Mouse (Mus musculus): Measurements from ENCODE around the gene Lman2l. TPM values are rescaled to one million over a fixed set of nuclear protein-coding genes. Genes with fewer than 3 reads are reported as not detected.

Lman2l gene
- polyA plus RNA-seq, 1 experiment from 2014 or later = 34.6 TPM

DNA sequence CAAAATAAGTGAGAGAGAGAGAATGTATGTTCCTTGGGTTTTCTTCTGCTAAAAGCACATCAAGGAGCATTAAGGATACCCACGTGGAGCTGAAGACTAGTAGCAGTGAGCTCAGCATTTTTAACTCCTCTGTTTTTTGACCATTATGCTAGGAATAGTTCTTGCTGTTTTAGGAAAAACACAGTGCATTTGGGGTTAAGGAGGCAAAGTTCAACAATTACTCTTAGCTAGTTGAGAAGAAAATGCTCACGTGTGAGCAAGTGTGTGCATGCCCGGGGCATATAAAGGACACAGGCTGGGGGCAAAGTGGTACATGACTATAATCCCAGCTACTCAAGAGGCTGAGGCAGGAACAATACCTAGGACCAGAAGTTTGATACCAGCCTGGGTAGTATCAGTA is 11.5 kb downstream of the Lman2l start:
- POLR2A ChIA-PET = interaction anchor here (0.6 kb wide), 1 partner anchor 62 kb away, joined by 4 read pairs; no protein-coding TSS in a partner anchor
- CTCF ChIA-PET = no interaction called here
- DNase-seq (ENCODE audit: low read depth, low spot score) = no peak
- in situ Hi-C loops (cut with MboI; ENCODE audit: low pct_unique_long_range_greater_than_20kb) = no loop called here
- TF ChIP-seq CTCF (IDR thresholded peaks at IDR 0.05) = no peak
- H3K27me3 ChIP-seq = no peaks in the 10 kb centered on the region
- no peak for ATAC-seq

DNA sequence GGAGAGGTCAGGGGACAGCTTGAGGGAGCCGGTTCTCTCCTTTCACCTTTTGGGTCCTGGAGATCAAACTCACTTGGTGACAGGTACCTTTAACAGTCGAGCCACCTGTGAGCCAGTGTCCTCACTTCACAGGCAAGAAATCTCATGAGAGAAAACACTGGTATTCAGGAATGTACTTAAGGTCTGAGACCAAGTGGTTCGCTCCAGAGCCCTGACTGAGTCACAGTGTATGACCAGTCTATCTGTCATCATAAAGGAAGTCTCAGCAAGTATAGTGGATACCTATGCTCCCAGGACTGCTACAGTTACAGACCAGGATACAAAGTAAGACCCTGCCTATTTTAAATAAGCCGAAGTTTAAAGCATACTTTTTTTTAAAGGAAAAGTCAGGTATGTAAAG is 12.1 kb downstream of the Lman2l start:
- ChIA-PET POLR2A (no interaction called here), CTCF (no interaction called here)
- DNase-seq (ENCODE audit: low read depth, low spot score) (no peak), ATAC-seq (peak; percentile 70)
- in situ Hi-C loops (cut with MboI; ENCODE audit: low pct_unique_long_range_greater_than_20kb) = no loop called here
- TF ChIP-seq CTCF (IDR thresholded peaks at IDR 0.05) = no peak
- no peaks in the 10 kb centered on the region for H3K27me3 ChIP-seq

DNA sequence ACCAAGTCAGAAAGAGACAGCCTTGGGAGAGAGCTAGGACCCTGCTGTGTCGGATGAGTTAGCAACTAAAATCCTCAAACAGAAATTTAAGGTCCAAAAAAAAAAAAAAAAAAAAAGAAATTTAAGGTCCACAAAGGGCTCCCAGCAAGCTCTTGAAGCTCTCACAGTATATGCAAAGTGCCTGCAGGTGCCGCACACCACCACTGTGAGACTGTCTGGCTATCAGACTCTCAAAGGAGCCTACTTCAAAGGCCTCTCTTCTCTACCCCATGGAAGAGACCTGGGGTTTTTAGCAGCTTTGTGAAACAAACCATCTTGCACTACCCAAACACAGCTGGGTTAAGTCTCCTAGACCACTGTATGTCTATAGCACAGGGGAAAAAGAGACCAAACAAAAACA is 15.6 kb downstream of the Lman2l start:
- POLR2A ChIA-PET = no interaction called here
- no peak for TF ChIP-seq CTCF (IDR thresholded peaks at IDR 0.05)
- no peak for ATAC-seq
- in situ Hi-C loops (cut with MboI; ENCODE audit: low pct_unique_long_range_greater_than_20kb) = no loop called here
- CTCF ChIA-PET = interaction anchor here (1.1 kb wide), 1 partner anchor 8 kb away, joined by 4 read pairs; no protein-coding TSS in a partner anchor
- no peaks in the 10 kb centered on the region for H3K27me3 ChIP-seq
- no peak for DNase-seq (ENCODE audit: low read depth, low spot score)

DNA sequence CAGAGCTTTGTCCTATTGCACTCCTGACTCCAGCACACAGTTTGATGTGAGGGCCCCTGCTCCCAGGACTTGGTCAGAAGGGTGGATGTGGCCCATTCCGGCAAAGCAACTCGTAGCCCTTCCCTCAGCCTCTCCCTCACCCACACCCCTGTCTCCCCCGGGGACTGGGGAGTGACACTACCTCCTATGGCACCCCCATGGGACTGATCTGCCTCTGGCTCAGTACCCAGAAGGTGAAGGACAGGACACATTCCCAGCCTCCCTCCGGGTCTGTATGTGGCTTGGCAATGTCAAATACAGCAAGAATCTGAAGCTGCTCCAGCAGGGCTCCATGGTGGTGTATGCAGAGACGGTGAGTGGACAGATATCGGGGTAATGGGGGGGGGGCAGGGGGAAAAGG is 40.5 kb downstream of the Lman2l start:
- no peak for ATAC-seq
- DNase-seq (ENCODE audit: low read depth, low spot score) = no peak
- H3K27me3 ChIP-seq = peaks cover 18% of the 10 kb centered on the region
- CTCF ChIA-PET = no interaction called here
- TF ChIP-seq CTCF (IDR thresholded peaks at IDR 0.05) = no peak
- POLR2A ChIA-PET = interaction anchor here (1.4 kb wide), 1 partner anchor 18 kb away, joined by 5 read pairs; no protein-coding TSS in a partner anchor
- in situ Hi-C loops (cut with MboI; ENCODE audit: low pct_unique_long_range_greater_than_20kb) = no loop called here

DNA sequence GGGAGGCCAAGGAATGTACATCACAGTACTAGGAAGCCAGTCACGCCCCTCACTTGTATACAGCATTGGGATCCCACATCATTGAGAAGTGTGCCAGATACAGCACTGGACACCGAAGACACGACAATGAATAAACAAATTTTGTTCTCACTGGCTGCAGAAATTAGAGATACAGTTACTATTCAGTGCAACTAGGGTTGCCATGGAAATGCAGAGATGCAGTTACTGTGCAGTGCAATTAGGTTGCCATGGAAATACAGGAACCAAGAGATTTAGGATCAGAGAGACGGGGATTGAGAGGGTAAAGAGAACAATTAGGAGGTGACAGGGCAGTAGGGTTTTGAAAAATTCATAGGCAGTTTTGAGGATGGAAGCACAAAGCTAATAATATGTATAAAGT is 43.6 kb downstream of the Lman2l start:
- no peak for TF ChIP-seq CTCF (IDR thresholded peaks at IDR 0.05)

DNA sequence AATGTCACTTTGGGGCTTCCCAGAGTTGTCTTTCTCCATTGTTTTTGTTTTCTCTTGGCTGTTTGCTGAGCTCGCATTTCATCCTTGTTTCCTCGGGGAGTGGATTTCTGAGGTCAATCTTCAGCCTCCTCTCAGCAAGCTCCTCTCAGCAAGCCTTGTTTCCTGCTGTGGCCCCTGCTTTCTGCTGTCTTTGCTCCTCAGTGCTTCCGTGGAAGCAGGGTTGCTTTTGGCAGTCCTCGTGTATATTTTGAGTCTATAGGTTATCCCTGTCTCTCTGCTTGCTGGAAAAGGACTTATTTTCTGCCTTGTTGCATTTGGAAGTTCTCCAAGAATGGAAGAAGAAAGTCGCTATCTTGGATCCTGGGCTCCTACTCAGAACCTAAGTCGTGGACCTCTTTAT is 48.0 kb downstream of the Lman2l start:
- ATAC-seq (no peak), DNase-seq (ENCODE audit: low read depth, low spot score) (no peak)
- in situ Hi-C loops (cut with MboI; ENCODE audit: low pct_unique_long_range_greater_than_20kb) = no loop called here
- no peak for TF ChIP-seq CTCF (IDR thresholded peaks at IDR 0.05)
- ChIA-PET CTCF (no interaction called here), POLR2A (interaction anchor here (0.7 kb wide), 1 partner anchor 25 kb away, joined by 3 read pairs; no protein-coding TSS in a partner anchor)
- H3K27me3 ChIP-seq = peaks cover 37% of the 10 kb centered on the region

More for the DNA sequence above, 43.6 kb downstream of the Lman2l start:
- H3K27me3 ChIP-seq = peaks cover 27% of the 10 kb centered on the region
- DNase-seq (ENCODE audit: low read depth, low spot score) (no peak), ATAC-seq (no peak)
- CTCF ChIA-PET = no interaction called here
- in situ Hi-C loops (cut with MboI; ENCODE audit: low pct_unique_long_range_greater_than_20kb) = no loop called here
- POLR2A ChIA-PET = no interaction called here

DNA sequence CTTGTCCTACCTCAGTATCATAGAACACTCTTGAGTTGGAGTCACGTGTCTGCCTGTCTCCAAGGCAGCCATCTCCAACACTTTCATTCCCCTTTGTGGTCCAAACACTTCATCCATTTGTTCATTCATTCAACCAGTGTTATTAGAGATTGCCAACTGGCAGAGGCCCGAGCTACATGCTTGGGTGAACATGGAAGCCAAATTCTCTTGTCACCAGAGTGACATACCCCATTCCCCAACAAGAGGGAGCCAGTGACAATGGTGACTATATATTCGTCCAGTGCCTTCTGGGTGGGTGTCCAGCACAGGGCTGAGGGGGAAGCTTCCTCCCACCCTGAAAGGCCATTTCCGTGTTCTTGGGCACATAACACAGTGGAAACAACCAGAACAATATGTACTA is 65.5 kb downstream of the Lman2l start:
- CTCF ChIA-PET = interaction anchor here (1.6 kb wide), 1 partner anchor 55 kb away, joined by 3 read pairs; no protein-coding TSS in a partner anchor
- no peak for TF ChIP-seq CTCF (IDR thresholded peaks at IDR 0.05)
- no peaks in the 10 kb centered on the region for H3K27me3 ChIP-seq
- POLR2A ChIA-PET = no interaction called here
- ATAC-seq (no peak), DNase-seq (ENCODE audit: low read depth, low spot score) (no peak)
- in situ Hi-C loops (cut with MboI; ENCODE audit: low pct_unique_long_range_greater_than_20kb) = no loop called here

DNA sequence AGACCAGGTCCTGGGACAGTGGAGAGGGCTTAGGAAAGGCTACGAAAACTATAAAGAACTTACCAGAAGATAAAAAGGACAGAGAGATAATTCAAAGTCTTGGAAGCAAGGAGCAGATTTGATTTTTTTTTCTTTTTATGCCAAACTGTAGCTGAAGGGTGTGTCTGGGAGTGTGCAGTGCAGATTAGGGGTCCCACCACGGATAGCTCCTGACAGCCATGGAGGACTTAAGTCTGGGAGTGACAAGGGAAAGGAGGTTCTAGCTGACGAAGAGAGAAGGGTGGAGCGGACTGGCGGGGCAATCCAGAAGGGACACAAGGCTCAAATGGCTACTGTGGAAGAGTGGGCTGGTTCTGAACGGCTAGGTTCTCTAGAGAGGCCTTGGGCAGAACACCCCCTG is 66.2 kb downstream of the Lman2l start:
- no peak for TF ChIP-seq CTCF (IDR thresholded peaks at IDR 0.05)
- H3K27me3 ChIP-seq = no peaks in the 10 kb centered on the region
- DNase-seq (ENCODE audit: low read depth, low spot score) (no peak), ATAC-seq (no peak)
- in situ Hi-C loops (cut with MboI; ENCODE audit: low pct_unique_long_range_greater_than_20kb) = no loop called here
- POLR2A ChIA-PET = no interaction called here
- CTCF ChIA-PET = interaction anchor here (1.1 to 1.6 kb wide), 2 partner anchors 13 to 55 kb away, joined by 3 read pairs; no protein-coding TSS in a partner anchor

DNA sequence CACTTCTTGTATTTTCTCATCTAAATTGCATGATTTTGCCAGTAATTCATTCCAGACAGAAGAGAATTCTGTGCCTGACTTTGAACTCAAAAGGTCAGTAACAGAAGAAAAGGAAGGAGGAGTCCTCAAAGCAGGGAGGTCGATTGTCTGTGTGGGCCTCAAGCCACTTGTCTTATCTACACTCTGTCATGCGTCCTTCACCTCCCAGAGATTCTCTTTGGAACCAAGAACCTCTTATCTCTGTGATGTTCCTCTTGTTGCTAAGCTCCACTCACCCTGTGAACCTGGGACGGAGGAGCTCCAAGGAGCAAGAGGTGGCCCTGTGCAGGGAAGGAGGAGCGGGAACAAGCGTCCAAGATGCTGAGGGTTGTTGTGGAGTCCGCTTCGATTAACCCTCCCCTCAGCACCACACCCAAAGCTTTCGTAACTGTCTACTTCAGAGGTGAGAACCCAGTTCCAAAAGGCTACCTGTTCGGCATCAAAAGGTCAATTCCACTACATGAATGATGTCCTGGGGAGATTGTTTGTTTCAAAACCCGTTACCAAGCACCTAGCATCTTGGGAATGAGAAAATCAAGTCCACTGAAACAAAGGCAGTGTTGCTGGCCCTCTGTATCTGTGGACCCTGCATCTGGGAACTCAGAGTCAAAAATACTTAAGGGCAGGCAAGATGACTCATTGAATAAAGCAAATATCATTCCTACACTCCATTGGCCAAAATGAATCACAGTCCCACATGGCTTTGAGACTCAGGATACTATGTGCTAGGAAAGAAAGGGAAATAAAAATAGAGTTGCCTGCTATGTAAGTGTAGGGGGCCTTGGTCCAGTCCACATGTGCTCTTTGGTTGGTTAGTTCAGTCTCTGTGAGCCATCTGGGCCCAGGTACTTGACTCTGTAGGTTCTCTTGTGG is 72.9 kb downstream of the Lman2l start, which contains the start of gene Fer1l5:
TSS of gene Fer1l5 (plus strand) at position 358 of the 912 bp plus-strand sequence.
- ChIA-PET CTCF (interaction anchor here (0.7 to 1.0 kb wide), 2 partner anchors 16 to 19 kb away, joined by 3 read pairs; no protein-coding TSS in a partner anchor), POLR2A (no interaction called here)
- no peak for DNase-seq (ENCODE audit: low read depth, low spot score)
- no peak for TF ChIP-seq CTCF (IDR thresholded peaks at IDR 0.05)
- ATAC-seq = no peak
- no peaks in the 10 kb centered on the region for H3K27me3 ChIP-seq
- in situ Hi-C loops (cut with MboI; ENCODE audit: low pct_unique_long_range_greater_than_20kb) = no loop called here

DNA sequence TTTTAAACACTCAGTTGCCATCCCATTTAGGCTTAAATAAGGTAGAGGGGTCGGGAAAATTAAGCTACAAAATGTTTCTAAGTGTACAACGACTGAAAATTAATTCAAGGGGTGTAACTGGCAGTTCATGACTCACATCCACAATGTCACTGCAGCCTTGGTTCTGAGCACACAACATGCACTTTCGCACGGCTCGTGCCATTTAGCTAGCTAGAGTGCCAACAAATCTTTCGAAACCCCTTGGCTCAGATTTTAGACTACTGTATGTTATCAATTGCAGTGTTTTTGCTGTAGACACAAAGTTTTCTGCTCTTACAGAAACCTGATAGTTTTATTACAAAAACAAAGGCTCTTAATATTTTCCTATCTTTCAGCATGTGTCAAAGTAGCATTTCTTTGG is 74.2 kb downstream of the Lman2l start:
- H3K27me3 ChIP-seq = no peaks in the 10 kb centered on the region
- no peak for DNase-seq (ENCODE audit: low read depth, low spot score)
- CTCF ChIA-PET = interaction anchor here (1.0 kb wide), 1 partner anchor 18 kb away, joined by 3 read pairs; no protein-coding TSS in a partner anchor
- in situ Hi-C loops (cut with MboI; ENCODE audit: low pct_unique_long_range_greater_than_20kb) = no loop called here
- no peak for ATAC-seq
- POLR2A ChIA-PET = interaction anchor here (0.6 kb wide), 1 partner anchor 63 kb away, joined by 4 read pairs; no protein-coding TSS in a partner anchor
- no peak for TF ChIP-seq CTCF (IDR thresholded peaks at IDR 0.05)

Other genes starting within 250 kb of the Lman2l start
- 77.3 TPM for gene Uggt1, start 200.6 kb downstream of the Lman2l start, polyA plus RNA-seq (2021)
- gene Neurl3, start 170.6 kb downstream of the Lman2l start, polyA plus RNA-seq (2021) = 2.7 TPM
- gene Arid5a, start 137.5 kb downstream of the Lman2l start, polyA plus RNA-seq (2021) = 9.2 TPM
- gene Kansl3, start 76.1 kb downstream of the Lman2l start, polyA plus RNA-seq (2021) = 61.5 TPM
- gene Fer1l5, start 73.0 kb downstream of the Lman2l start, polyA plus RNA-seq (2021) = 3.8 TPM
- gene Cnnm4, start 26.3 kb upstream of the Lman2l start, polyA plus RNA-seq (2021) = 5.7 TPM
- gene Cnnm3, start 66.6 kb upstream of the Lman2l start, polyA plus RNA-seq (2021) = 19.2 TPM
- 8.2 TPM for gene Ankrd23, start 91.6 kb upstream of the Lman2l start, polyA plus RNA-seq (2021)
- 0.68 TPM for gene Gm42417, start 94.2 kb upstream of the Lman2l start, polyA plus RNA-seq (2021)
- gene Ankrd39, start 102.2 kb upstream of the Lman2l start, polyA plus RNA-seq (2021) = 11.5 TPM
- gene Sema4c, start 113.1 kb upstream of the Lman2l start, polyA plus RNA-seq (2021) = 20.4 TPM
- not detected for gene Fam178b, start 237.9 kb upstream of the Lman2l start, polyA plus RNA-seq (2021)
- 483 TPM for gene Cox5b, start 246.2 kb upstream of the Lman2l start, polyA plus RNA-seq (2021)